Mouse (Mus musculus) hindbrain, embryonic 11.5 days (tissue): Measurements from ENCODE around the gene Tpx2. TPM values are rescaled to one million over a fixed set of nuclear protein-coding genes. Genes with fewer than 3 reads are reported as not detected.

ENCODE experiments used
- ATAC-seq: fragments of 200-750 bp; cut with Nextera tagmentation; 2 replicates; pipeline ENCODE4 v1.8.0; 2017; ENCODE audit warnings: mild to moderate bottlenecking, moderate TSS enrichment, moderate library complexity; ENCODE audit not compliant: low FRiP score
- DNase-seq: peaks from one replicate; pipeline ENCODE4 v3.0.0-alpha.2; 2015; ENCODE audit warnings: low spot score
- H3K27ac ChIP-seq: fragments of 300-500 bp; sonication (generic); 2 replicates; pipeline ENCODE4 v1.5.1; 2014; ENCODE audit warnings: mild to moderate bottlenecking, low read depth, low read length
- H3K27me3 ChIP-seq: fragments of 300-500 bp; sonication (generic); 2 replicates; pipeline ENCODE4 v1.6.1; 2014; ENCODE audit warnings: mild to moderate bottlenecking, low read length, moderate library complexity, mixed read lengths; ENCODE audit not compliant: control insufficient read depth, insufficient read depth
- H3K36me3 ChIP-seq: fragments of 300-500 bp; sonication (generic); 2 replicates; pipeline ENCODE4 v1.6.1; 2014; ENCODE audit warnings: mild to moderate bottlenecking, low read length, moderate library complexity, mixed read lengths; ENCODE audit not compliant: control insufficient read depth, insufficient read depth
- H3K4me1 ChIP-seq: fragments of 300-500 bp; sonication (generic); replicated peaks from 2 replicates; pipeline ENCODE4 v1.6.1; 2014; ENCODE audit warnings: low read length, mixed read lengths; ENCODE audit not compliant: control insufficient read depth, insufficient read depth
- H3K4me2 ChIP-seq: fragments of 300-500 bp; sonication (generic); replicated peaks from 2 replicates; pipeline ENCODE4 v1.6.1; 2014; ENCODE audit warnings: mild to moderate bottlenecking, low read depth, low read length
- H3K4me3 ChIP-seq: fragments of 300-500 bp; sonication (generic); 2 replicates; pipeline ENCODE4 v1.5.1; 2014; ENCODE audit warnings: low read depth, low read length
- H3K9ac ChIP-seq: fragments of 300-500 bp; sonication (generic); 2 replicates; pipeline ENCODE4 v1.6.1; 2014; ENCODE audit warnings: low read depth, low read length
- H3K9me3 ChIP-seq: fragments of 300-500 bp; sonication (generic); 2 replicates; pipeline ENCODE4 v1.6.1; 2016; ENCODE audit warnings: low read length; ENCODE audit not compliant: control insufficient read depth
- WGBS: fragments of 180-500 bp; shearing (Covaris S2); extraction: QIAGEN DNeasy Blood & Tissue Kit; methylation state at CpG from one replicate; pipeline ENCODE4 v1.1.7; 2014; 5-methylcytosine and 5-hydroxymethylcytosine counted together
- polyA plus RNA-seq: library from polyadenylated mRNA; unstranded; fragments of >200 nt; fragmentation: Nextera tagmentation; extraction: Ambion mirVana; gene quantifications from 2 replicates; pipeline ENCODE4 v1.2.1, GENCODE M21; 2014

Gene Tpx2
- polyA plus RNA-seq, 1 experiment from 2014 or later: 140 TPM

GRCm38 (mm10) chr2:152830021-152830921 lies 17.5 kb upstream of the Tpx2 start:
- 3% methylated on average over 31 of the region's 31 CpGs for WGBS
- DNase-seq (peak; percentile 83), ATAC-seq (peak; percentile 81)
- Histone ChIP-seq H3K27ac (peak overlapping the region; percentile 96), H3K9me3 (no peaks in the 10 kb centered on the region), H3K9ac (peak overlapping the region; percentile 96), H3K4me3 (peak overlapping the region; percentile 71), H3K4me2 (peak overlapping the region; percentile 69), H3K27me3 (no peaks in the 10 kb centered on the region), H3K4me1 (peaks cover 7% of the 10 kb centered on the region), H3K36me3 (no peaks in the 10 kb centered on the region)

GRCm38 (mm10) chr2:152831019-152831878 lies 16.5 kb upstream of the Tpx2 start, which contains the start of gene Bcl2l1:
Gene Bcl2l1 (minus strand): TSS chr2:152831728.
- Histone ChIP-seq H3K4me1 (peaks cover 7% of the 10 kb centered on the region), H3K27ac (peak within 1 kb of the TSS; percentile 96), H3K4me3 (peak within 1 kb of the TSS; percentile 71), H3K9ac (peak within 1 kb of the TSS; percentile 96), H3K4me2 (peak within 1 kb of the TSS; percentile 69), H3K9me3 (no peaks in the 10 kb centered on the region), H3K36me3 (no peaks in the 10 kb centered on the region), H3K27me3 (no peaks in the 10 kb centered on the region)
- DNase-seq: peak; percentile 99
- WGBS: under 1% methylated on average over 67 of the region's 74 CpGs
- peak; percentile 97 for ATAC-seq

DNA sequence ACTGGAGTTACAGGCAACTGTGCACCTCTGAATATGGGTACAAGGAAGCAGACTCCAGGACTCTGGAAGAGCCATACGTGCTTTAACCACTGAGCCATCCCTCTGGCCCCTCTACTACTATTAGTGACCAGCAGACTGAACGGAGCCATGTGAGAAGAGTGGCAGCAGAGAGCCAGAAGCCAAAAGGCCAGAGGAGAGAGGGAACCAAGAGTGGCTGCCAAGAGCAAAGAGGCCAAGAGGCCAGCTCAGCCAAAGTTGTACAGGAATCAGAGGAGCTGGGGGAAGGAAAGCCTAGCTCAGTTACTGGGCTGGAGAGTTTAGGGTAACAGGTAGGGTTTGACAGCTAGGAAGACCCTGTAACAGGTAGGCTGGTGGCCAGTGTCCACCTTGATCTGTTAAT lies 8.5 kb upstream of the Tpx2 start:
- no peaks in the 10 kb centered on the region for H3K9me3 ChIP-seq
- no peaks in the 10 kb centered on the region for H3K4me1 ChIP-seq
- no peaks in the 10 kb centered on the region for H3K36me3 ChIP-seq
- DNase-seq: no peak
- no peak for ATAC-seq
- no peak overlapping the region for H3K9ac ChIP-seq
- no peak overlapping the region for H3K4me2 ChIP-seq
- H3K4me3 ChIP-seq: no peak overlapping the region
- no peak overlapping the region for H3K27ac ChIP-seq
- no peaks in the 10 kb centered on the region for H3K27me3 ChIP-seq
- WGBS: 79% methylated on average over 2 of the region's 2 CpGs

- 73% methylated on average over 3 of the region's 3 CpGs for WGBS
- no peak overlapping the region for H3K9ac ChIP-seq
- H3K4me1 ChIP-seq: no peaks in the 10 kb centered on the region
- no peaks in the 10 kb centered on the region for H3K9me3 ChIP-seq
- no peaks in the 10 kb centered on the region for H3K27me3 ChIP-seq
- no peak overlapping the region for H3K4me2 ChIP-seq
- no peak overlapping the region for H3K27ac ChIP-seq
- ATAC-seq (no peak), DNase-seq (no peak)
- no peaks in the 10 kb centered on the region for H3K36me3 ChIP-seq
- no peak overlapping the region for H3K4me3 ChIP-seq
Measured at GRCm38 (mm10) chr2:152842741-152843140, 5.0 kb upstream of the Tpx2 start.

DNA sequence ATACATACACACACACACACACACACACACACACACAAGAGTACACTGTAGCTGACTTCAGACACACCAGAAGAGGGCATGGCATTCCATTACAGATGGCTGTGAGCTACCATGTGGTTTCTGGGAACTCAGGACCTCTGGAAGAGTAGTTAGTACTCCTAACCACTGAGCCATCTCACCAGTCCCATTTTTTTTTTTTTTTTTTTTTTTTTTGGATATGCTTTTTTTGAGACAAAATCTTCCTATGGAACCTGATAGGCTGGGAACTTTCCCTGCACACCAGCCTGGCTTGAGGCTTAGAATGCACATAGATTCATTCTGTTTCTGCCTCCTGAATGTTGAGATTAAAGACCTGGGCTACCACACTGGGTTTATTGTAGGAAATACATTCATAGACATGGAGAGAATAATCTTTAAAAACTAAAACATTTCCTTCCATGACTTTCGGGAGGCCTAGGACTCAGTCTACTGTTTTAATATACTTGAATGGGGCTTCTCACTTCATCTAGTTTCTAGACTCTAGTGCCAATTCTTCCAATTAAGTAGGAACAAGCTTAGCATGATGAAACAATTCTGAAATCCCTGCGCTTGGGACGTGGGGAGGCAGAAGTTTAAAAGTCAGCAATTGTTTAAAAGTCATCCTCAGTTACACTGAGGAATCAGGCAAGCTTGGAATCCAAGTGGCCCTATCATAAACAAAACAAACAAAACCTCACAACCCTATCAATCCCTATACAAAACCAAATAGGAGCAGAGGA lies 528 bp upstream of the Tpx2 start:
- no peak overlapping the region for H3K27ac ChIP-seq
- H3K36me3 ChIP-seq: no peaks in the 10 kb centered on the region
- no peaks in the 10 kb centered on the region for H3K4me1 ChIP-seq
- no peak for DNase-seq
- no peaks in the 10 kb centered on the region for H3K27me3 ChIP-seq
- no peak overlapping the region for H3K9ac ChIP-seq
- H3K9me3 ChIP-seq: no peaks in the 10 kb centered on the region
- WGBS: 19% methylated on average over 3 of the region's 3 CpGs
- ATAC-seq: no peak
- peak overlapping the region; percentile 17; the same call in 1 of the 2 replicates for H3K4me2 ChIP-seq
- peak overlapping the region; percentile 84; the same call in 1 of the 2 replicates for H3K4me3 ChIP-seq

DNA sequence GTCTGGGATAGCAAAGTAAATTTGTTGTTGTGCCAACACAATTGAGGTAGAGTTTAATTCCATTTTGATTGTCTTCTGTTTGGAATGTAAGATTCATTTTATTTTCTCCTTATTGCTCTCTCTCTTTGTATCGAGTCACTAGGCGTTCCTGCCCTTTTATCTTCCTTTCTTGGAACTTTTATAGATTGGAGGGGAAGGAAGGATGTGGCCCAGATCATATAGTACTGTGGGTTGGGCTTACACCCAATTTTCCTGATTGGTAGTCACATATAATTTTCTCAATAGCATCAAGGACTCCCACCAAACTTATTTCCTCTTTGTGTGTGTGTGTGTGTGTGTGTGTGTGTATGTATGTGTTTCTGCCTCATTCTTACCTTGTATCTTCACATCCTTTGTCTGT lies 702 bp downstream of the Tpx2 start:
- H3K27ac ChIP-seq: peak overlapping the region; percentile 55; the same call in 1 of the 2 replicates
- peak overlapping the region; percentile 84 for H3K4me3 ChIP-seq
- H3K9me3 ChIP-seq: no peaks in the 10 kb centered on the region
- no peaks in the 10 kb centered on the region for H3K4me1 ChIP-seq
- peak overlapping the region; percentile 63 for H3K9ac ChIP-seq
- 42% methylated on average over 2 of the region's 2 CpGs for WGBS
- H3K4me2 ChIP-seq: peak overlapping the region; percentile 63
- H3K27me3 ChIP-seq: no peaks in the 10 kb centered on the region
- DNase-seq (no peak), ATAC-seq (no peak)
- H3K36me3 ChIP-seq: no peaks in the 10 kb centered on the region

- no peak overlapping the region for H3K27ac ChIP-seq
- H3K36me3 ChIP-seq: 0 out of 2 replicates have a peak, but pooled peaks cover 3% of the 10 kb centered on the region
- no peaks in the 10 kb centered on the region for H3K9me3 ChIP-seq
- 83% methylated on average over 3 of the region's 3 CpGs for WGBS
- ATAC-seq (no peak), DNase-seq (no peak)
- H3K4me3 ChIP-seq: no peak overlapping the region
- no peak overlapping the region for H3K4me2 ChIP-seq
- H3K27me3 ChIP-seq: no peaks in the 10 kb centered on the region
- H3K9ac ChIP-seq: no peak overlapping the region
- no peaks in the 10 kb centered on the region for H3K4me1 ChIP-seq
Measured at GRCm38 (mm10) chr2:152859501-152859900, 11.7 kb downstream of the Tpx2 start.

GRCm38 (mm10) chr2:152861891-152862290 lies 14.1 kb downstream of the Tpx2 start:
- H3K27me3 ChIP-seq: no peaks in the 10 kb centered on the region
- H3K4me1 ChIP-seq: no peaks in the 10 kb centered on the region
- H3K9me3 ChIP-seq: no peaks in the 10 kb centered on the region
- DNase-seq (no peak), ATAC-seq (no peak)
- H3K4me2 ChIP-seq: no peak overlapping the region
- H3K36me3 ChIP-seq: no peaks in the 10 kb centered on the region
- H3K27ac ChIP-seq: no peak overlapping the region
- no peak overlapping the region for H3K9ac ChIP-seq
- no peak overlapping the region for H3K4me3 ChIP-seq
- WGBS: 84% methylated on average over 1 of the region's 1 CpGs
